In genomic region chr2:112774762-112775161, GRCm38 (mm10) we compare ENCODE assay signal across 9 mouse cellular contexts.
A peak's percentile ranks its signal among the peaks of the same experiment; 100 is the strongest.
DNase-seq lines count a peak whose midpoint lies in the region; ATAC-seq and TF ChIP-seq lines count a peak whose summit lies in the region.
"Had no signal": no experiment of that assay in that cellular context is flagged by ENCODE, and none has a peak within 500 bp of the region (broad histone marks: within the 10 kb centered on the region; RNA-seq: fewer than 3 reads in every experiment).

No protein-coding gene starts in this region.

- TF ChIP-seq CTCF in brain, embryonic 14.5 days (IDR thresholded peaks at IDR 0.05; ENCODE audit: borderline replicate concordance, extremely low read depth, insufficient read depth, insufficient read length), result peak; percentile 83; the same call in 1 of the 2 replicates
- TF ChIP-seq CTCF in hindbrain, postnatal 0 days (IDR thresholded peaks at IDR 0.05; ENCODE audit: low read depth), result peak; percentile 83

- H3K4me3 ChIP-seq in midbrain, embryonic 10.5 days, result no peak overlapping the region
- H3K4me3 ChIP-seq in midbrain, embryonic 15.5 days, result no peak overlapping the region
- no peak overlapping the region for H3K4me3 ChIP-seq in hindbrain, postnatal 0 days (ENCODE audit: low read length)
- H3K4me3 ChIP-seq: heart, embryonic 13.5 days had no signal

- no peak for ATAC-seq in midbrain, embryonic 15.5 days (replicated peaks)
- peak; percentile 63; the same call in 1 of the 2 replicates for ATAC-seq in hindbrain, postnatal 0 days

- WGBS in midbrain, embryonic 10.5 days, result 36% methylated on average over 6 of the region's 6 CpGs
- WGBS in midbrain, embryonic 15.5 days, result 31% methylated on average over 6 of the region's 6 CpGs
- WGBS in hindbrain, postnatal 0 days, result 33% methylated on average over 6 of the region's 6 CpGs

- H3K9me3 ChIP-seq in midbrain, embryonic 10.5 days (replicated peaks), result no peaks in the 10 kb centered on the region
- H3K9me3 ChIP-seq in midbrain, embryonic 15.5 days, result no peaks in the 10 kb centered on the region
- no peaks in the 10 kb centered on the region for H3K9me3 ChIP-seq in hindbrain, postnatal 0 days (ENCODE audit: low read length)
- H3K9me3 ChIP-seq: heart, embryonic 13.5 days had no signal

- no peak overlapping the region for H3K27ac ChIP-seq in midbrain, embryonic 10.5 days (replicated peaks)
- no peak overlapping the region for H3K27ac ChIP-seq in midbrain, embryonic 15.5 days
- no peak overlapping the region for H3K27ac ChIP-seq in hindbrain, postnatal 0 days
- H3K27ac ChIP-seq: heart, embryonic 13.5 days had no signal

- peak; percentile 81 for DNase-seq in midbrain, embryonic 10.5 days (ENCODE audit: low spot score)
- peak; percentile 88 for DNase-seq in brain, embryonic 14.5 days (ENCODE audit: low read depth)
- peak; percentile 10 for DNase-seq in fibroblast of lung, adult 2 months (ENCODE audit: low read depth)
- peak; percentile 80 for DNase-seq in hindbrain, postnatal 0 days (ENCODE audit: low spot score)
- DNase-seq in left cerebral cortex, postnatal 36 days (ENCODE audit: low spot score in 2 of 2), result peak; percentile 66 to 76
- peak; percentile 29 for DNase-seq in ovary, postnatal 10 days (ENCODE audit: low spot score)
- DNase-seq in thymus, postnatal 14 days, result peak; percentile 56

- no peak for TF ChIP-seq POLR2A in brain, embryonic 14.5 days (IDR thresholded peaks at IDR 0.05; ENCODE audit: borderline replicate concordance, extremely low read depth, insufficient read depth, insufficient read length, poor library complexity, severe bottlenecking)

- intact Hi-C loops in left cerebral cortex, postnatal 36 days (cut with DNase I), result loop anchor here (2.0 kb wide), 1 partner anchor 528 kb away; no protein-coding TSS in a partner anchor

- no peak overlapping the region for H3K4me2 ChIP-seq in midbrain, embryonic 15.5 days
- no peak overlapping the region for H3K4me2 ChIP-seq in hindbrain, postnatal 0 days (ENCODE audit: low read depth, low read length)
- H3K4me2 ChIP-seq: heart, embryonic 13.5 days had no signal

- no peaks in the 10 kb centered on the region for H3K4me1 ChIP-seq in midbrain, embryonic 10.5 days
- H3K4me1 ChIP-seq in midbrain, embryonic 15.5 days, result no peaks in the 10 kb centered on the region
- no peaks in the 10 kb centered on the region for H3K4me1 ChIP-seq in hindbrain, postnatal 0 days (ENCODE audit: insufficient read depth, low read length)
- H3K4me1 ChIP-seq: heart, embryonic 13.5 days had no signal

- no peaks in the 10 kb centered on the region for H3K36me3 ChIP-seq in midbrain, embryonic 10.5 days
- H3K36me3 ChIP-seq in midbrain, embryonic 15.5 days (replicated peaks), result no peaks in the 10 kb centered on the region
- no peaks in the 10 kb centered on the region for H3K36me3 ChIP-seq in hindbrain, postnatal 0 days (ENCODE audit: insufficient read depth, low read length)
- H3K36me3 ChIP-seq: heart, embryonic 13.5 days had no signal

- H3K9ac ChIP-seq in midbrain, embryonic 15.5 days, result no peak overlapping the region
- H3K9ac ChIP-seq in hindbrain, postnatal 0 days (replicated peaks; ENCODE audit: low read length), result no peak overlapping the region
- H3K9ac ChIP-seq: heart, embryonic 13.5 days had no signal

- no peaks in the 10 kb centered on the region for H3K27me3 ChIP-seq in midbrain, embryonic 10.5 days (ENCODE audit: low read depth, poor library complexity, severe bottlenecking)
- H3K27me3 ChIP-seq in midbrain, embryonic 15.5 days (replicated peaks), result no peaks in the 10 kb centered on the region
- no peaks in the 10 kb centered on the region for H3K27me3 ChIP-seq in hindbrain, postnatal 0 days (ENCODE audit: insufficient read depth, low read length)
- H3K27me3 ChIP-seq: heart, embryonic 13.5 days had no signal

Comparison
In these comparisons a context has a peak if more than half of its experiments do, and no peak if none do; other contexts are left out.
1. DNase-seq: peak in every context shown above with its lines; median percentile 88 in brain, embryonic 14.5 days; 81 in midbrain, embryonic 10.5 days; 80 in hindbrain, postnatal 0 days; 71 in left cerebral cortex, postnatal 36 days; 56 in thymus, postnatal 14 days; 29 in ovary, postnatal 10 days; 10 in fibroblast of lung, adult 2 months.